Mouse (Mus musculus) C2C12 (cell line): ENCODE results near the gene Srrd.

Experiments
- CEBPB ChIP-seq: IDR thresholded peaks from one replicate; pipeline ENCODE4 v1.6.1; 2011; ENCODE audit warnings: low read depth, mild to moderate bottlenecking, control low read depth, moderate library complexity
- CTCF ChIP-seq: IDR thresholded peaks from one replicate; pipeline ENCODE4 v1.5.1; 2011; ENCODE audit not compliant: control insufficient read depth, insufficient read depth, insufficient read length
- MAX ChIP-seq: IDR thresholded peaks from one replicate; pipeline ENCODE4 v1.6.1; 2011; ENCODE audit warnings: mild to moderate bottlenecking, control low read depth
- MYOD1 ChIP-seq: IDR thresholded peaks from one replicate; pipeline ENCODE4 v1.6.1; 2011; ENCODE audit warnings: low read depth; ENCODE audit not compliant: control insufficient read depth, insufficient read length
- MYOG ChIP-seq: IDR thresholded peaks from one replicate; pipeline ENCODE4 v1.6.1; 2011; ENCODE audit not compliant: control insufficient read depth, insufficient read length; ENCODE audit errors: extremely low read depth

DNA sequence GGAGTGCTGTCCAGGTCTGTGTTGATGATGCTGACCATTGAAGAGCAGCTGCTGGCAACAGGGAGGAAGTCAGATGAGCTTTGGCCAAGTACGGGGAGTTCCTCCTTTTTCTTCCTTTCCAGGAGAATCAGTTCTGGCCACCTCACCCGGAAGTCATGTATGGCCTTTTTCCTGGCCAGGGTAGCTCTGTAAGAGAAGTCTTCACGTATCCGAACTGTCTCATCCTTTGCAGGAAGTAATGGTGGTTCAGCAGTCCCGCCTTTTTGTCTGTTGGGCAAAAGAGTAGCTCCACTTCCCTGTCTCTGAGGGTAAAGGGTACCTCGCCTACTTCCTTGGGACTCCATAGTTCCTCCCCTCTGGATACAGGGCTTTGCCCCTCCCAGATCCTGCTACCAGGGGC is 12.7 kb upstream of the Srrd start:
- TF ChIP-seq MYOD1, result no peak
- no peak for TF ChIP-seq CTCF
- no peak for TF ChIP-seq MYOG
- no peak for TF ChIP-seq CEBPB
- TF ChIP-seq MAX, result no peak
